Mouse (Mus musculus) adrenal gland, postnatal 4 days (tissue): Measurements from ENCODE around the gene Wdr24. TPM values are rescaled to one million over a fixed set of nuclear protein-coding genes. Genes with fewer than 3 reads are reported as not detected.

Experiments used
- DNase-seq, 2 experiments: peaks; one replicate each; pipeline ENCODE4 v3.0.0; 2021 to 2022; ENCODE audit warnings: low spot score in 2 of 2, mixed read lengths in 2 of 2
- total RNA-seq, 2 experiments: library from RNA; stranded (reverse); gene quantifications; 2 replicates each; pipeline ENCODE4 v1.2.3; 2021

Gene Wdr24
- total RNA-seq, 2 experiments from 2014 or later, result 27.8 to 31.0 TPM

- DNase-seq, result no peak
Measured at GRCm38 (mm10) chr17:25830806-25831431, 7.5 kb downstream of the Wdr24 start.

GRCm38 (mm10) chr17:25831451-25832281 lies 8.2 kb downstream of the Wdr24 start:
- no peak for DNase-seq

GRCm38 (mm10) chr17:25832436-25833290 lies 9.2 kb downstream of the Wdr24 start:
- DNase-seq, result peak; percentile 97 to 99

GRCm38 (mm10) chr17:25833291-25833663 lies 9.8 kb downstream of the Wdr24 start, which contains the start of gene Stub1:
TSS of gene Stub1 (minus strand) at chr17:25833404.
- DNase-seq, result peak in 1 of 2 experiments; percentile 62

DNA sequence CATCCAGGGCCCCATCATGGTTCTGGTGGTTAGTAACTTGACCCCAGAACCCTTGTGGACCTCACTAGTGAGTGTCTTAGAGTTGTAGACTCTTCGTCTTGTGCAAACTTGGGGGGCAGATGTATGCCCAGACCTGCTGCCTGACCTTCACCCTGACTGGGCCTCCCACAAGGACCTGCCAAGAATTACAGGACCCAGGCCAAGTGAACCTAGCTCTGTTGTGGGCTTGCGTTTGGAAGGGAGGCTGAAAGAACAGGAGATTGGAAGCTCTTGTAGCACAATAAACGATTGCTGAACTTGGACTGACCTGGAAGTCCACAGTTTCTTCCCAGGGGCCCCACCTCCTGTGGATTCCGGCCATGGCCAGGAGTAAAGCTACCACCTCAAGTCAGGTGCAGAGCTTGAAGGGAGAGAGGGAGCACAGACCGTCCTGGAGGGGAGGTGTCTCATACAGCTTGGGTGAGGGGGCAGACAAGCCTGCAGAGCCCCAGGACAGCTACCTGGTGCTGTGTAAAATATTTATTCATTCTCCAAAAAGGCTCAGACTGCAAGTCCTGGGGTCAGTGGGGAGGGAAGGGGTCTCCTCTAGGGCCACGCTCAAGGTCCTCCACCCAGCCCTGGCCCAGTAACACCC lies 10.7 kb downstream of the Wdr24 start:
- no peak for DNase-seq

- no peak for DNase-seq
Measured at GRCm38 (mm10) chr17:25834595-25835222, 11.3 kb downstream of the Wdr24 start.

DNA sequence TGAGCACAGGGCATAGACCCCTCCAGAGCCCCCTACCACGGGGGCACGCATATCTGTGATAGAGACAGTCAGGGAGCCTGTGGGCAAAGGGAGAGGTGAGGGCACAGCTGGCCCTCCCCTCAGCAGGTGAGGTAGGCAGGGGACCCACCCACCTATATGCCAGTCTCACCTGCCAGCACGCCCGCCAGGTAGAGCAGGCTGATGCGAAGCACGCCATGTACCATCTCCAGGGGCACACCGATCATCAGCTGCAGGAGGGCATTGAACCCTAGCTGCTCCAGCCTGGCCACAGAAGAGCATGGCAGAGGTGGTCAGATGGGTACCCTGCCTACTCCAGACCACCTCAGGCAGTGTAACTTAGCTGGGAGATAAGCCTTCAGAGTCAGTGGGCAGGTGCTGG lies 11.9 kb downstream of the Wdr24 start:
- no peak for DNase-seq

DNA sequence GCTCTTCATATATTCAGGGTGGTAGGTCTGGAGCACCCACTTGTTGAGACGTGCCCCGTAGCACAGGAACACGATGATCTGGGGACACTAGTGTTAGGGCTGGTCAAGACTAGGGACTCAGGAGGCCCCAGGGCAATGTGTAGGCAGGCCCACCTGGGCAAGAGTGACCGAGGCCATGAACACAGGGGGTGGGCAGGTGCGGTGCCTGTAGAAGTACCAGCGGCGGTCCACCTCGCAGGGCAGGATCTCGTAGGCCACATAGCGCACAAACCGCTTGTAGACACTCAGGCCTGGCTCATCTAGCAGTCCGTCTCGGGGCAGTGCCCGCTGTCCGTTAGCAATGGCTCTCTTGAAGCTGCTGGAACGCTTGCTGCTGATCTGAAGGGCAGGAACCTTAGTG lies 12.4 kb downstream of the Wdr24 start:
- no peak for DNase-seq

GRCm38 (mm10) chr17:25836397-25837075 lies 13.1 kb downstream of the Wdr24 start:
- no peak for DNase-seq

GRCm38 (mm10) chr17:25837076-25837410 lies 13.6 kb downstream of the Wdr24 start, which contains the start of gene Rhbdl1:
TSS of gene Rhbdl1 (minus strand) at chr17:25837295.
- peak; percentile 54 to 65 for DNase-seq

DNA sequence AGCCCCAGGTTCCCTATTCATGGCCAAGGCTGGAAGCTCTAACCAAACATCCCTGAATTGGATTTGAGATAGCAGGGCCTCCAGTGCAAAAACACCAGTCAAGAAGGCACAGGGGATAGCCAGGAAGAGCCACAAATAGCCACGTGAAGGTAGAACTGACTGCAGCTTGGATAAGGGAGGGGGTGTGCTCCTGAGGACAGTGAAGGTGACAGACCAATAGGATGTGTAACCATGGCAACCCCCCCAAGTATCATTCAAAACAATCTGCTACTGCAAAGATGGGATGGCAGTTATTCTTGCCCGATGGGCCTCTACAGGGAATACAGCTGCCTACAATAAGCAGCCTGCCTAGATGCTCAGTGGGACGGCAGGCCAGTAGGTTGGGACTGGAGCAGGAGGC lies 14.1 kb downstream of the Wdr24 start:
- no peak for DNase-seq

DNA sequence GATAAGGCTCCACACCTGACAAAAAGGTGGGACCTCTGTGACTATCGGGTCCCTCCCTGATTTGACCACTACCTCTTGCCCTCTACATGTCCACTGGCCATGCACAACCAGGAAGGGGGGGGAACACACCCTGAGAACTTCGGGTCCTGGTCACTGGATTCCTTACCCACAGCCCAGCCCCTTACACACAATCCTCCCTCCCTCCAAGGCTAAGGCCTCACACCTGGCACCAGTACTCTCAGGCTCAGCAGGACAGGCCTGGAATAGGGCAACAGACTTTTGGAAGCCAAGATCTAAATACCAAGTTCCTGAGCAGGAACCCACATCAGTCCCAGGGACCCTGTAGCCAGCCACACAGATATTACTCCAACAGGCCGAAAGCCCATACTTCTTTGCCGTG lies 15.5 kb downstream of the Wdr24 start:
- no peak for DNase-seq

- DNase-seq, result no peak
Measured at GRCm38 (mm10) chr17:25839455-25840235, 16.2 kb downstream of the Wdr24 start.

- DNase-seq, result no peak
Measured at GRCm38 (mm10) chr17:25840519-25840918, 17.1 kb downstream of the Wdr24 start.

GRCm38 (mm10) chr17:25841117-25841880 lies 17.9 kb downstream of the Wdr24 start, which contains the start of gene Gm20683:
TSS of gene Gm20683 (minus strand) at chr17:25841763.
- no peak for DNase-seq

DNA sequence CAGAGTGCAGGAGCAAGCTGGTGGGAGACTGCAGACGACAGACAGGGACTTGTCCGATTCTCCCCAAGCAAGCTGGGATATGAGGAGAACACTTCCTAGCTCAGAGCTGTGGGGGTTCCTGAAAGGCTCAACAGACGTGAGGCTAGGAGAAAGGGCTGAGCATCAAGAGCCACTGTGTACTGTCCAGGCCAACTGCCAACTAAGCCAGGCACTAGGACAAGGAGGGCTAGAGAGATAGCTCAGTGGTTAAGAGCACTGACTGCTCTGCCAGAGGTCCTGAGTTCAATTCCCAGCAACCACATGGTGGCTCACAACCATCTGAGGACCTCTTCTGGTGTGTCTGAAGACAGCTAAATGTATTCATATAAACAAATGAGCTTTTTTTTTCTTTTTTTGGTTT lies 19.1 kb downstream of the Wdr24 start:
- no peak for DNase-seq

DNA sequence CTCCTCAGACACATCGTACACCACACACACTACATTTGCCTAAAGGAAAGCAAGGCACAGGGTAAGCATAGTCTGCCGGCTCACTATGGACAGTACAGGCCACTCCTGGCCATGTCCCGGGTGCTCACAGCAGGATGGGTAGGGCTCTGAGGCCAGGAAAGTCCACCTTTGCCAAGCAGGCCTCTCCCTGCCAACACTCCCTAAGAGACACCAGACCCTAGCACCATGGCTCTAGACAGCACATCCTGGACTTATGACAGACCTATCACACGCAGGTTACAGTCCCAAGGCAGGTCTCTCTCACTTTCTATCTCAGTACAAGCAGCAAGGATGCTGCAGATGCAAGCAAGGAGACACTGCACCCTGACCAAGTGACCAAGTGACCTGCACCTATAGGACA lies 19.7 kb downstream of the Wdr24 start:
- DNase-seq, result no peak

- DNase-seq, result no peak
Measured at GRCm38 (mm10) chr17:25843636-25844395, 20.4 kb downstream of the Wdr24 start.
